Mouse (Mus musculus): ENCODE data around the gene Cabin1.

The Cabin1 gene

GRCm38 (mm10) chr10:75703504-75703903 is 60.6 kb downstream of the Cabin1 start:
- no peak for DNase-seq (ENCODE audit: low read depth in 1 of 2, low spot score in 2 of 2)

- DNase-seq (ENCODE audit: low read depth in 1 of 2, low spot score in 2 of 2) = no peak
Observed at GRCm38 (mm10) chr10:75702494-75702893, 61.6 kb downstream of the Cabin1 start.

GRCm38 (mm10) chr10:75701280-75701679 is 62.9 kb downstream of the Cabin1 start:
- DNase-seq (ENCODE audit: low read depth in 1 of 2, low spot score in 2 of 2) = no peak

- DNase-seq (ENCODE audit: low read depth in 1 of 2, low spot score in 2 of 2) = no peak
Observed at GRCm38 (mm10) chr10:75697693-75698092, 66.4 kb downstream of the Cabin1 start.

- DNase-seq (ENCODE audit: low read depth in 1 of 2, low spot score in 2 of 2) = no peak
Observed at GRCm38 (mm10) chr10:75696597-75697355, 67.4 kb downstream of the Cabin1 start.

GRCm38 (mm10) chr10:75695521-75695920 is 68.6 kb downstream of the Cabin1 start:
- DNase-seq (ENCODE audit: low read depth in 1 of 2, low spot score in 2 of 2) = no peak

GRCm38 (mm10) chr10:75695078-75695477 is 69.1 kb downstream of the Cabin1 start:
- DNase-seq (ENCODE audit: low read depth in 1 of 2, low spot score in 2 of 2) = no peak

- no peak for DNase-seq (ENCODE audit: low read depth in 1 of 2, low spot score in 2 of 2)
Observed at GRCm38 (mm10) chr10:75694567-75694966, 69.6 kb downstream of the Cabin1 start.

GRCm38 (mm10) chr10:75693451-75694233 is 70.5 kb downstream of the Cabin1 start:
- DNase-seq (ENCODE audit: low read depth in 1 of 2, low spot score in 2 of 2) = no peak

- no peak for DNase-seq (ENCODE audit: low read depth in 1 of 2, low spot score in 2 of 2)
Observed at GRCm38 (mm10) chr10:75688598-75688997, 75.5 kb downstream of the Cabin1 start.

GRCm38 (mm10) chr10:75686724-75687123 is 77.4 kb downstream of the Cabin1 start:
- no peak for DNase-seq (ENCODE audit: low read depth in 1 of 2, low spot score in 2 of 2)

GRCm38 (mm10) chr10:75684035-75685004 is 79.8 kb downstream of the Cabin1 start:
- DNase-seq (ENCODE audit: low read depth in 1 of 2, low spot score in 2 of 2) = no peak

- DNase-seq (ENCODE audit: low read depth in 1 of 2, low spot score in 2 of 2) = no peak
Observed at GRCm38 (mm10) chr10:75680574-75681001, 83.6 kb downstream of the Cabin1 start.

- no peak for DNase-seq (ENCODE audit: low read depth in 1 of 2, low spot score in 2 of 2)
Observed at GRCm38 (mm10) chr10:75679204-75679603, 84.9 kb downstream of the Cabin1 start.

- no peak for DNase-seq (ENCODE audit: low read depth in 1 of 2, low spot score in 2 of 2)
Observed at GRCm38 (mm10) chr10:75677989-75678388, 86.2 kb downstream of the Cabin1 start.

- DNase-seq (ENCODE audit: low read depth in 1 of 2, low spot score in 2 of 2) = no peak
Observed at GRCm38 (mm10) chr10:75677571-75677970, 86.6 kb downstream of the Cabin1 start.

GRCm38 (mm10) chr10:75676819-75677565 is 87.1 kb downstream of the Cabin1 start:
- DNase-seq (ENCODE audit: low read depth in 1 of 2, low spot score in 2 of 2) = peak; percentile 13 to 31

GRCm38 (mm10) chr10:75676286-75676685 is 87.9 kb downstream of the Cabin1 start:
- no peak for DNase-seq (ENCODE audit: low read depth in 1 of 2, low spot score in 2 of 2)

GRCm38 (mm10) chr10:75675594-75675993 is 88.5 kb downstream of the Cabin1 start:
- DNase-seq (ENCODE audit: low read depth in 1 of 2, low spot score in 2 of 2) = no peak

GRCm38 (mm10) chr10:75669936-75670335 is 94.2 kb downstream of the Cabin1 start:
- no peak for DNase-seq (ENCODE audit: low read depth in 1 of 2, low spot score in 2 of 2)

All from monocyte, adult 2 months (primary cell).